Mouse (Mus musculus): ENCODE data around the gene Zscan4d. TPM values are rescaled to one million over a fixed set of nuclear protein-coding genes. Genes with fewer than 3 reads are reported as not detected.
"Not testable (repeated sequence)": the region's sequence is repeated elsewhere in the genome, so short reads cannot be mapped to it uniquely, and the experiment has no call there.

Zscan4d gene
- not detected in 2 replicates for total RNA-seq (2017)

GRCm38 (mm10) chr7:11166059-11166458, at the start of gene Zscan4d:
Zscan4d (minus strand) TSS chr7:11166159.
- not testable (repeated sequence) for ATAC-seq (ENCODE audit: extremely low read depth, insufficient number of reproducible peaks, low FRiP score, poor library complexity, severe bottlenecking)

- not testable (repeated sequence) for ATAC-seq (ENCODE audit: extremely low read depth, insufficient number of reproducible peaks, low FRiP score, poor library complexity, severe bottlenecking)
These were observed 7.9 kb downstream of the Zscan4d start for GRCm38 (mm10) chr7:11158036-11158435.

Other genes with a start within 250 kb of the Zscan4d start
- not detected in 2 replicates for gene Zscan4c, start 160.4 kb downstream of the Zscan4d start, total RNA-seq (2017)
- not detected in 2 replicates for gene Zscan4-ps1, start 96.5 kb downstream of the Zscan4d start, total RNA-seq (2017)
- not detected in 2 replicates for gene Zscan4e, start 144.5 kb upstream of the Zscan4d start, total RNA-seq (2017)
- gene Zscan4f, start 231.8 kb upstream of the Zscan4d start, total RNA-seq (2017), result not detected in 2 replicates

Data from neutrophil, adult 5-6 weeks (primary cell).